Mouse (Mus musculus): ENCODE measurements around the gene 2410015M20Rik. TPM values are rescaled to one million over a fixed set of nuclear protein-coding genes. Genes with fewer than 3 reads are reported as not detected.
A peak's percentile ranks its signal among the peaks of the same experiment; 100 is the strongest.
"Not testable (repeated sequence)": the region's sequence is repeated elsewhere in the genome, so short reads cannot be mapped to it uniquely, and the experiment has no call there.

The 2410015M20Rik gene
- total RNA-seq, 2 experiments from 2014 or later, result 137 to 141 TPM

- not testable (repeated sequence) for DNase-seq (ENCODE audit: low spot score)
Observed at GRCm38 (mm10) chr17:56613893-56614292, 4.3 kb upstream of the 2410015M20Rik start.

DNA sequence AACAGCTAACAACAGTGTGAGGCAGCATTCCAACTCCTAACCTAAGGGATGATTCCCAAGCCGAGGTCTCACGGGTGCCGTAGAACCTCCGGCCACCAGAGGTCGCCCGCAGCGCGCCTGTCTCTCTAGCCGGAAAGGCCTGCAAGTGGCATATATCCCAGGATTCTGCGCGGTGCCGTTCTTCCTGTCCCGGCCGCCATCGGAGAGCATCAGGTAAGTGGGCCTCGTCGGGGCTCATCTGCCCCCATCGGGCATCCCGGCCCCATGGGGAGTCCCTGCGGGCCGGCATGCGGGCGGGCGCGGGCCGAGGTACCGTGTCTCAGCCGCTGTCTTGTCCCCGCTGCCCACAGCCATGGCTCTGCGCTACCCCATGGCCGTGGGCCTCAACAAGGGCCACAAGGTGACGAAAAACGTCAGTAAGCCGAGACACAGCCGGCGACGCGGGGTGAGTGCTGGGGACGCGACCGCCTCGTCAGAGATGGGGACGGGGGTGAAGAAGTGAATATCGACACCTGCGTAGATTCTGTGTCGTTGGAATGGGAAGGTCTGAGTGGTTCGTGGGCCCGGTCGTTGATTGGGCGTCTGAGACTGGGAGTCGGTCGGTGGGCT is 3.8 kb upstream of the 2410015M20Rik start, which contains the start of gene Rpl36:
TSS of gene Rpl36 (plus strand) at position 181 of the 609 bp plus-strand sequence.
- DNase-seq (ENCODE audit: low spot score), result peak; percentile 96

- DNase-seq (ENCODE audit: low spot score), result not testable (repeated sequence)
Observed at GRCm38 (mm10) chr17:56612565-56612939, 3.0 kb upstream of the 2410015M20Rik start.

GRCm38 (mm10) chr17:56611861-56612564 is 2.4 kb upstream of the 2410015M20Rik start:
- no peak for DNase-seq (ENCODE audit: low spot score)

GRCm38 (mm10) chr17:56611323-56611722 is 1.8 kb upstream of the 2410015M20Rik start:
- DNase-seq (ENCODE audit: low spot score), result no peak

- no peak for DNase-seq (ENCODE audit: low spot score)
Observed at GRCm38 (mm10) chr17:56608699-56609098, 872 bp downstream of the 2410015M20Rik start.

GRCm38 (mm10) chr17:56607521-56608062 is 2.0 kb downstream of the 2410015M20Rik start:
- no peak for DNase-seq (ENCODE audit: low spot score)

DNA sequence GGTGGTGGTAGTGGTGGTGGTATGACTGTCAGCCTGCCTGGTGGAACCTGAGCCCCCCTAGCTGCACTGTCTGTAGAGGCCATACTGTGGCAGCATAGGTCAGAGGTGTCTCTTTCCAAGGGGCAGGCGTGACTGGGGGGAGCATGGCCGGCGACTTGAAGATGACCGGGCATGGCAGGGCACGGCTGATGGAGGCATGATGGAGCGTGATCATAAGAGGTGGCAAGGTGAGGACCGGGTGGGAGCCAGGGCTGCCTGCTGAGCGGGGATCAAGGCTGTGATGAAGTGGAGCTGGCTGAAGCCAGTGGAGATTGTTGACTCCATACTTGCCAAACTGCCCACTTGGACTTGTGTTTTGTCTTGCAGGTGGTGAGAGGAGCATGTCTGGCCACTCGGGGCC is 4.1 kb downstream of the 2410015M20Rik start:
- DNase-seq (ENCODE audit: low spot score), result no peak

DNA sequence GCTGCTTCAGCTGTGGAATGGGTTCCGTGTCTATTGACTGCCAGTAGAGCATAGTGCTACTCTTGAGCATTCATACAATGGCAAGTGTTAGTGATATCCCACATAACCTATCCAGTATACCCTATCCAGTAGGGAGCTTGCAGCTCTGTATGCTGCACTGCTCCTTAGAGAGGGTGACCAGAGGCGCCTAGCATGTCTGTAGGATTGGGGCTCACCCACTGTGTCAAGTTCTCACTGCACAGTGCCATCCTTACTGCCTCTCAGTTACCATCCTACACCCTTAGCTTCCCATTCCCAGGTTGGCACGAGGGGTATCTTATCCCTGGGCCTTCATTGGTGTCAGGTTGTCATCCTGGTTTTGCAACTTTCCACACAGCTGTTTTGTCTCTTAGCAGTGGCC is 5.1 kb downstream of the 2410015M20Rik start:
- no peak for DNase-seq (ENCODE audit: low spot score)

- no peak for DNase-seq (ENCODE audit: low spot score)
Observed at GRCm38 (mm10) chr17:56604070-56604380, 5.5 kb downstream of the 2410015M20Rik start.

- DNase-seq (ENCODE audit: low spot score), result no peak
Observed at GRCm38 (mm10) chr17:56603186-56604069, 6.1 kb downstream of the 2410015M20Rik start.

GRCm38 (mm10) chr17:56593527-56594271 is 15.9 kb downstream of the 2410015M20Rik start:
- DNase-seq (ENCODE audit: low spot score), result no peak

DNA sequence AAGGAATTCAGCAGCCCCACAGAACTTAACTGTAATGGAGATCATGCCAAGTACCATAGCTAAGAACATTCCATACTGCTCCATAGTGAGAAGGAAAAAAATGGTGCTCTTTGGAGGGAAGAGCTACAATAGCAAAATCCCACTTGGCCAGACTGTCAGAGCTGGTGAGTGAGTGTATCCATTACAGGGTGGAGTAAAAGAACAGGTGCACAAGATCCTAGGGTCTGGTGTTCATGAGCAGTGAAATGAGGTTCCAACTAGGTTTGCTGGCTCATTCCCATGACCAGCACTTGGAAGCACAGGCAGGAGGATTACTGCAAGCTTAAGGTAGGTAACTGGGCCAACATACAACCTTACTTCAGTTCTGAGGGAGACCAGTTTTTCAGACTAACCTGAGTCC is 17.0 kb downstream of the 2410015M20Rik start:
- DNase-seq (ENCODE audit: low spot score), result no peak

- no peak for DNase-seq (ENCODE audit: low spot score)
Observed at GRCm38 (mm10) chr17:56588921-56589320, 20.6 kb downstream of the 2410015M20Rik start.

DNA sequence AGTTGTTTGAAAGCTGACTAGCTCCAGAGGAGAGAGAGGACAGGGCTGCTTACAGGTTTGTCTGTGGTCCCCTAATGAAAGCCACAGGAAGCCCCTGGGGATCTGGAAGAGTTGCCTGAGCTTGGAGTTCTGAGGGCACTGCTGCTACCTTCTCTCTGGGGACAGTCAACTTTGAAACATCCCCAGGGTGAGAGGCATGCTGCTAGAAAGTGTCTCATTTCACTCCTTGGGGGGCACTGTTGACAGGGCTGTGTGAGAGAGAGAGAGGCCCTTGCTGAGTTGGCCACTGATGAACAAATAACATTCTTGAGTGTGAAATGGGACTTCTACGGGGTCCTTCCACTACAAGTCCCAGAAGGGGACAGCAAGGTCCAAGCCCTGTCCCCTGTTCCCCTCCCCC is 21.8 kb downstream of the 2410015M20Rik start:
- no peak for DNase-seq (ENCODE audit: low spot score)

GRCm38 (mm10) chr17:56585171-56585821 is 24.3 kb downstream of the 2410015M20Rik start:
- peak; percentile 48 for DNase-seq (ENCODE audit: low spot score)

GRCm38 (mm10) chr17:56584257-56585130 is 25.1 kb downstream of the 2410015M20Rik start, which contains the start of the genes Safb2 and Safb:
Gene Safb2 (minus strand): TSS chr17:56584585.
Gene Safb (plus strand): TSS chr17:56584825.
- DNase-seq (ENCODE audit: low spot score), result peak; percentile 98

GRCm38 (mm10) chr17:56583611-56584256 is 25.8 kb downstream of the 2410015M20Rik start:
- DNase-seq (ENCODE audit: low spot score), result peak; percentile 54

DNA sequence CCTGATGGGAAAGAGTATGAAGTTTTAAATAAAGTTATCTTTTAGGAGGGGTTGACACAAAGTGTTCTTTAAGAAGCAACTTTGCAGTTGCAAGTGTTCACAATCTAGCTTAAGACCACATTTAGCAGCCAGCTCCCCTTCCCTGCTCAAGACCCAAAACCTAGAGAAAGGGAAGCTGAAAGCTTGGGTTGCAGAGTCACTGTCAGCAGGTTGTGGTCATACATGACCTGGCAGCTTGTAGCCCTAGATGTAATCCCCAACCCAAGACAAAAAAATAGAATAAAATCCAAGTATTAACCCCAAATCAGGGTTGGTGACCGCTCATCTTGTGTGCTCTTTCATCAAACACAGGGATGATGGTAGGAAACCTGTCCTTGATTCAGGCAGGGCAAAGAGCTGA is 26.5 kb downstream of the 2410015M20Rik start:
- DNase-seq (ENCODE audit: low spot score), result no peak

Data from gastrocnemius, adult 18-20 months (tissue).